Mouse (Mus musculus) lung, postnatal 0 days (tissue): ENCODE data around the gene Col23a1.

Source experiments
- CTCF ChIP-seq: IDR thresholded peaks from 2 replicates; pipeline ENCODE4 v1.5.1; 2016; ENCODE audit warnings: antibody characterized with exemption, mild to moderate bottlenecking
- EP300 ChIP-seq: IDR thresholded peaks from 2 replicates; pipeline ENCODE4 v1.6.1; 2016; ENCODE audit warnings: antibody characterized with exemption, mild to moderate bottlenecking, control low read depth

DNA sequence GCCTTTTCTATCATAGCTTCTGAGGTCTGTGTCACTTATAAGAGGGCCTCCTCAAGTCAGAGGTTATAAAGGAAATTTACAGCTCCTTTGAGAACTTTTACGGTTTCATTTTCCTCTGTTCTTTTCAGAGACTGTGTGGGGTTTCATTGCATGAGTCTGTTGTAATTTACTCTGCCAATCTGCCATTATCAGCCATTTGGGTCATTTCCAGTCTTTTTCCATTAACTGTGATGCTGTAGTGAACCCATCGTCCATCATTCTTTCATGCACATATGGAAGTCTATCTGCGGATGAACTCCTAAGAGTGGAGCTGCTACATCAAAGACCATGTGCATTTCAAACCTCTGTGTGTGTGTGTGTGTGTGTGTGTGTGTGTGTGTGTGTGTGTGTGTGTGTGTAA lies 192.5 kb downstream of the Col23a1 start:
- no peak for TF ChIP-seq CTCF
- no peak for TF ChIP-seq EP300
